Mouse (Mus musculus): Measurements from ENCODE around the gene Bbs10. TPM values are rescaled to one million over a fixed set of nuclear protein-coding genes. Genes with fewer than 3 reads are reported as not detected.
A peak's percentile ranks its signal among the peaks of the same experiment; 100 is the strongest.

The Bbs10 gene
- 6.2 and 7.1 TPM in 2 replicates for polyA plus RNA-seq (2014; fragmentation: Nextera tagmentation; extraction: Ambion mirVana)

DNA sequence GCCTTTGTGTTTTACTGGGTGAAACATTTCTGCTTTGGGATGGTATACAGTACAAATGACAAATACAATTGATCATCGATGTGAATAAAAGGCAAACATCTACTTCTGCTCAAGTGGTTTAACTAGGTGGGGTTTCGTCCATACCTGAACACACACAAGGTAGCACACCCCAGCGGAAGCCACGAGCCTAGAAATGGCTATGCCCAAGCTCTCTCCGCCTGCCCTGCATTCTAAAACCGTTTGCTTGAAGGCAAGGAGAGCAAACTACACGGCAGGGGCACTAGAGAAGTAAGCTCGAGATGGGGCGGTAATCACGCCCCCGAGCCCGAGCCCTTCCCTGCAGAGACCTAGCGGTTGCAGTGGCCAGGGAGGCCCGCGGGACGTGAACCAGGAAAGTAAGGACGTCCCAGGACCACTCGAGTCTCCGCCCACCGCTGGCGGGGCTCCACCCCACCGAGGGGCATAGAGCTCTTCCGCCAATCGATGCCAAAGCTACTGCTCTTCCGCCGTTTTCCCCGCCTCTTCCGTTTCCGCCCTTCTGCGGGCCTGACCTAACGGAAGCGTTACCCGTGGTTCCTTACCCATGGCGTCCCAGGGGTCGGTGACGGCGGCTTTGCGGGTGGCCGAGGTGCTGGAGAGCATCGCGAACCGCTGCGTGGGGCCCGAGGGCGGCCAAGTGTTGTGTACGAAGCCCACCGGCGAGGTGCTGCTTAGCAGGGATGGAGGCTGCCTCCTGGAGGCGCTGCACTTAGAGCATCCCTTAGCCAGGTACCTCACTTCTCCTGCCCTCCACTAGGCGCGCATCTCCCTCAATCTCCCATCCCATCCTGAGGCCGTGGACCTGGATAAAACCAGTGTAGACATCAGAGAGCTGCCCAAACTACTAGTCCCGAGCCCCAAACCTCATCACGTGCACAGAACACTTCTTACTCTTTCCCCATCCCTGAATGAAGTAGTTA lies at the start of gene Bbs10:
Bbs10 (plus strand) TSS at position 540 of the 959 bp plus-strand sequence.
- Histone ChIP-seq H3K9ac (ENCODE audit: low read length) (peak within 1 kb of the TSS; percentile 81), H3K4me1 (ENCODE audit: control insufficient read depth, insufficient read depth, low read length) (peaks cover 6% of the 10 kb centered on the region; the same call in 1 of the 2 replicates), H3K27ac (ENCODE audit: low read depth, low read length) (peak within 1 kb of the TSS; percentile 87), H3K4me3 (ENCODE audit: low read depth, low read length) (peak within 1 kb of the TSS; percentile 66), H3K4me2 (ENCODE audit: low read length) (peak within 1 kb of the TSS; percentile 63), H3K9me3 (replicated peaks; ENCODE audit: control insufficient read depth, low read length) (no peaks in the 10 kb centered on the region), H3K36me3 (ENCODE audit: control insufficient read depth, insufficient read depth, low read length) (no peaks in the 10 kb centered on the region), H3K27me3 (replicated peaks; ENCODE audit: control insufficient read depth, insufficient read depth, low read length) (no peaks in the 10 kb centered on the region)
- DNase-seq (ENCODE audit: low spot score) (peak; percentile 98), ATAC-seq (peak; percentile 99)
- under 1% methylated on average over 52 of the region's 54 CpGs for WGBS

DNA sequence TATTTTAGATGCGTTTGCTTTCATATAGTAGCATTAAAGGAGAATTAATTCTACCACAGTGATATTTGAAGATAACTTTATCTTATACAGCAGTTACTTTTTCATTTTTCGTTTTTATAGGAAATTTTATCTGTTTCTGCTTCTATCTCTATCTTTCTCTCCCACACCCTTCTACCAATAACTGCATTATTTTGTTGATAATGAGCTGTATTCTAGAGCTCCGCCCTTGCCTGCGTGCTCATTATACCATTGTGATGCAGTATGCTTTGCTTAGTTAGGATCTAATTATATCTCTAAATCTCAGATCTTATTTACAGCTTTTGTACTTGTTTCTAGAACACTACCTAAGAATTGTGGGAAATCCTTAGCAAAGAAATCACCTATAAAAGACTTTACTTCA lies 48.3 kb upstream of the Bbs10 start:
- DNase-seq (ENCODE audit: low spot score) = peak; percentile 16
- H3K9me3 ChIP-seq (replicated peaks; ENCODE audit: control insufficient read depth, low read length) = no peaks in the 10 kb centered on the region
- 63% methylated on average over 4 of the region's 4 CpGs for WGBS
- H3K27ac ChIP-seq (ENCODE audit: low read depth, low read length) = no peak overlapping the region
- no peak overlapping the region for H3K9ac ChIP-seq (ENCODE audit: low read length)
- no peaks in the 10 kb centered on the region for H3K36me3 ChIP-seq (ENCODE audit: control insufficient read depth, insufficient read depth, low read length)
- H3K4me2 ChIP-seq (ENCODE audit: low read length) = peak overlapping the region; percentile 40
- no peak for ATAC-seq
- no peak overlapping the region; the same call in 1 of the 2 replicates for H3K4me3 ChIP-seq (ENCODE audit: low read depth, low read length)
- H3K4me1 ChIP-seq (ENCODE audit: control insufficient read depth, insufficient read depth, low read length) = 0 out of 2 replicates have a peak, but pooled peaks cover 5% of the 10 kb centered on the region
- no peaks in the 10 kb centered on the region for H3K27me3 ChIP-seq (replicated peaks; ENCODE audit: control insufficient read depth, insufficient read depth, low read length)

DNA sequence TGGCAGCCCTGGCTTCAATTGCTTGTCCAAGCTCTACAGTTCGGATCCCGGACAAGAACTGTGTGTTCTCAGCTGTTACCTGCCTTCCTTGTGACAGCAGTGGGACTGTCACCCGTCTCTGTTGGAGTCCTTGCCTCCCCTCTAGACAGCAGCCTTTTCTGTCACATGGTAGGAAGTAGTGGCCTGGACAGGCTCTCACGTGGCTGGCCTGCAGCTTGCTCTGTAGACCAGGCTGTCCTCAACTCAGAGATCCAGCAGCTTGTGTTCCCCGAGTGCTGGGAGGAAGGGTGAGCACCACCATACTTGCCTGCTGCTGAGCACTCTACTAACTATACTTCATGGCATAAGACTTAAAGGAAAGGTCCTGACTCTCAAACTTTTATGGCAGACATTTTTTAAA lies 46.8 kb upstream of the Bbs10 start:
- H3K27ac ChIP-seq (ENCODE audit: low read depth, low read length) = no peak overlapping the region
- H3K27me3 ChIP-seq (replicated peaks; ENCODE audit: control insufficient read depth, insufficient read depth, low read length) = no peaks in the 10 kb centered on the region
- 0 out of 2 replicates have a peak, but pooled peaks cover 5% of the 10 kb centered on the region for H3K4me1 ChIP-seq (ENCODE audit: control insufficient read depth, insufficient read depth, low read length)
- DNase-seq (ENCODE audit: low spot score) (no peak), ATAC-seq (no peak)
- H3K4me3 ChIP-seq (ENCODE audit: low read depth, low read length) = no peak overlapping the region
- no peak overlapping the region for H3K9ac ChIP-seq (ENCODE audit: low read length)
- WGBS = 80% methylated on average over 5 of the region's 5 CpGs
- H3K9me3 ChIP-seq (replicated peaks; ENCODE audit: control insufficient read depth, low read length) = no peaks in the 10 kb centered on the region
- no peak overlapping the region for H3K4me2 ChIP-seq (ENCODE audit: low read length)
- H3K36me3 ChIP-seq (ENCODE audit: control insufficient read depth, insufficient read depth, low read length) = peaks cover 4% of the 10 kb centered on the region; the same call in 1 of the 2 replicates

- H3K36me3 ChIP-seq (ENCODE audit: control insufficient read depth, insufficient read depth, low read length) = peaks cover 7% of the 10 kb centered on the region; the same call in 1 of the 2 replicates
- H3K4me1 ChIP-seq (ENCODE audit: control insufficient read depth, insufficient read depth, low read length) = no peaks in the 10 kb centered on the region
- no peak for DNase-seq (ENCODE audit: low spot score)
- ATAC-seq = no peak
- H3K4me3 ChIP-seq (ENCODE audit: low read depth, low read length) = no peak overlapping the region
- no peak overlapping the region for H3K9ac ChIP-seq (ENCODE audit: low read length)
- H3K4me2 ChIP-seq (ENCODE audit: low read length) = no peak overlapping the region
- no peaks in the 10 kb centered on the region for H3K27me3 ChIP-seq (replicated peaks; ENCODE audit: control insufficient read depth, insufficient read depth, low read length)
- H3K9me3 ChIP-seq (replicated peaks; ENCODE audit: control insufficient read depth, low read length) = no peaks in the 10 kb centered on the region
- 86% methylated on average over 6 of the region's 6 CpGs for WGBS
- H3K27ac ChIP-seq (ENCODE audit: low read depth, low read length) = no peak overlapping the region
These were observed 43.3 kb upstream of the Bbs10 start for GRCm38 (mm10) chr10:111255228-111255627.

- WGBS = 95% methylated on average over 3 of the region's 3 CpGs
- no peaks in the 10 kb centered on the region for H3K4me1 ChIP-seq (ENCODE audit: control insufficient read depth, insufficient read depth, low read length)
These were observed 42.3 kb upstream of the Bbs10 start for GRCm38 (mm10) chr10:111256156-111256555.

DNA sequence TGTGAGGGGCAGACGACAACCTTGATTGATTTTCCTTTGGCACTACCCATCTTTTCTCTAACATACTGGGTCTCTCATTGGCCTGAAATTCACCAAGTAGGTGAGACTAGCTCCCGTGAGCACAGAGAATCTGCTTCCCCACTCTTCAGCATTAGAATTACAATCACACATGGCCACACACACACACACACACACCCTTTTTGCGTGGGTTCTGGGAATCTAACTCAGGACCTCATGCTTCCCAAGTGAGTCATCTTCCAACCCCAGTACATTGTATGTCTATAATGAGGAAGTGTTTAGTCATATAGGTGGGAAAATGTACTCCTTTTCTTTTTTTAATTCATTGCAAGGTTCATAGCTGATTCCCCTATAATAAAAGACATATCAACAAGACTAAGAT lies 41.1 kb upstream of the Bbs10 start:
- H3K9me3 ChIP-seq (replicated peaks; ENCODE audit: control insufficient read depth, low read length) = no peaks in the 10 kb centered on the region
- no peak overlapping the region for H3K27ac ChIP-seq (ENCODE audit: low read depth, low read length)
- no peak overlapping the region for H3K9ac ChIP-seq (ENCODE audit: low read length)
- H3K4me2 ChIP-seq (ENCODE audit: low read length) = no peak overlapping the region
- peaks cover 7% of the 10 kb centered on the region; the same call in 1 of the 2 replicates for H3K36me3 ChIP-seq (ENCODE audit: control insufficient read depth, insufficient read depth, low read length)
- no peaks in the 10 kb centered on the region for H3K27me3 ChIP-seq (replicated peaks; ENCODE audit: control insufficient read depth, insufficient read depth, low read length)
- no peak overlapping the region for H3K4me3 ChIP-seq (ENCODE audit: low read depth, low read length)
- 85% methylated on average over 3 of the region's 3 CpGs for WGBS
- no peaks in the 10 kb centered on the region for H3K4me1 ChIP-seq (ENCODE audit: control insufficient read depth, insufficient read depth, low read length)
- ATAC-seq = no peak
- no peak for DNase-seq (ENCODE audit: low spot score)

More at GRCm38 (mm10) chr10:111256156-111256555, 42.3 kb upstream of the Bbs10 start:
- no peak overlapping the region for H3K27ac ChIP-seq (ENCODE audit: low read depth, low read length)
- H3K9me3 ChIP-seq (replicated peaks; ENCODE audit: control insufficient read depth, low read length) = no peaks in the 10 kb centered on the region
- no peak overlapping the region for H3K4me2 ChIP-seq (ENCODE audit: low read length)
- DNase-seq (ENCODE audit: low spot score) (no peak), ATAC-seq (no peak)
- H3K4me3 ChIP-seq (ENCODE audit: low read depth, low read length) = no peak overlapping the region
- peaks cover 7% of the 10 kb centered on the region; the same call in 1 of the 2 replicates for H3K36me3 ChIP-seq (ENCODE audit: control insufficient read depth, insufficient read depth, low read length)
- no peaks in the 10 kb centered on the region for H3K27me3 ChIP-seq (replicated peaks; ENCODE audit: control insufficient read depth, insufficient read depth, low read length)
- H3K9ac ChIP-seq (ENCODE audit: low read length) = no peak overlapping the region

- ATAC-seq (no peak), DNase-seq (ENCODE audit: low spot score) (no peak)
- H3K4me1 ChIP-seq (ENCODE audit: control insufficient read depth, insufficient read depth, low read length) = no peaks in the 10 kb centered on the region
- peaks cover 7% of the 10 kb centered on the region; the same call in 1 of the 2 replicates for H3K36me3 ChIP-seq (ENCODE audit: control insufficient read depth, insufficient read depth, low read length)
- no peaks in the 10 kb centered on the region for H3K27me3 ChIP-seq (replicated peaks; ENCODE audit: control insufficient read depth, insufficient read depth, low read length)
- no peak overlapping the region for H3K4me2 ChIP-seq (ENCODE audit: low read length)
- H3K9ac ChIP-seq (ENCODE audit: low read length) = no peak overlapping the region
- H3K9me3 ChIP-seq (replicated peaks; ENCODE audit: control insufficient read depth, low read length) = no peaks in the 10 kb centered on the region
- H3K27ac ChIP-seq (ENCODE audit: low read depth, low read length) = no peak overlapping the region
- H3K4me3 ChIP-seq (ENCODE audit: low read depth, low read length) = no peak overlapping the region
- 93% methylated on average over 3 of the region's 3 CpGs for WGBS
These were observed 40.2 kb upstream of the Bbs10 start for GRCm38 (mm10) chr10:111258256-111258655.

DNA sequence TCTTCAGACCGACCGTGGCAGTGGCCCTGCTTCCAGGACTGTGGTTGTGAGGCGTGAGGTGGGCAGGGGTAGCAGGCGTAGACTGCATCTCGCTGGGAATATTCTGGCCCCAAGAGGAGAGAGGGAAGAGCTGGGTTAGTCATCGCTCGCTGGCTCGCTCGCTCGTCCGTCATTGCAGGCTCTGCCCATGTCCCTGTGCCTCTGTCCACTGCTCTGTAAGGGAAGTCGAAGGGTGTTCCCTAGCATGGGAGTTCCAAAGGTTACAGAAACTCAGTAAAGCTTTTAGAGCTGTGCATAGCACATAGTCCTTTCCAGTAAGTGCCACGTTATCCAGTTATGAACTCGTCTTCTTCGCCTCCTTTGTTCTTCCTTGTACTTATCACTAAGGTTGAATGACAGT lies 26.8 kb upstream of the Bbs10 start:
- ATAC-seq (no peak), DNase-seq (ENCODE audit: low spot score) (no peak)
- Histone ChIP-seq H3K36me3 (ENCODE audit: control insufficient read depth, insufficient read depth, low read length) (peaks cover 52% of the 10 kb centered on the region), H3K4me2 (ENCODE audit: low read length) (no peak overlapping the region), H3K27me3 (replicated peaks; ENCODE audit: control insufficient read depth, insufficient read depth, low read length) (no peaks in the 10 kb centered on the region), H3K4me3 (ENCODE audit: low read depth, low read length) (no peak overlapping the region), H3K9me3 (replicated peaks; ENCODE audit: control insufficient read depth, low read length) (no peaks in the 10 kb centered on the region), H3K27ac (ENCODE audit: low read depth, low read length) (no peak overlapping the region), H3K4me1 (ENCODE audit: control insufficient read depth, insufficient read depth, low read length) (no peaks in the 10 kb centered on the region), H3K9ac (ENCODE audit: low read length) (no peak overlapping the region)
- WGBS = 92% methylated on average over 15 of the region's 15 CpGs

DNA sequence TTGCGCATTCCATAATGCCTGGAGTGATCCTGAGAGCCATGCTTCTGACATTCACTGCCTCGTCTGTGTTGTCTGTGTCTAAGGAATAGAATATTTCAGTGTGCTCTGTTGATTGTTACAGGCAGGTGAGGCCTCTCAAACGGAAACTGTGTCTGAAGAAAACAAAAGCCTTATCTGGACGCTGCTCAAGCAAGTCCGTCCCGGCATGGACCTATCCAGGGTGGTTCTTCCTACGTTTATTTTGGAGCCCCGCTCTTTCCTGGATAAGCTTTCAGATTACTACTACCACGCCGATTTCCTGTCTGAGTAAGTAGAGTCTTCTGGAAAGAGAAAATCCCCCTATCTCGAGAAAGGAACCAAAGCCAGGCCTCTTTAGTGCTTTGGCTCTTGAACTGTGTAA lies 25.6 kb upstream of the Bbs10 start:
- Histone ChIP-seq H3K9me3 (replicated peaks; ENCODE audit: control insufficient read depth, low read length) (no peaks in the 10 kb centered on the region), H3K4me3 (ENCODE audit: low read depth, low read length) (no peak overlapping the region), H3K27ac (ENCODE audit: low read depth, low read length) (no peak overlapping the region), H3K27me3 (replicated peaks; ENCODE audit: control insufficient read depth, insufficient read depth, low read length) (no peaks in the 10 kb centered on the region), H3K4me1 (ENCODE audit: control insufficient read depth, insufficient read depth, low read length) (no peaks in the 10 kb centered on the region), H3K9ac (ENCODE audit: low read length) (no peak overlapping the region), H3K36me3 (ENCODE audit: control insufficient read depth, insufficient read depth, low read length) (peaks cover 50% of the 10 kb centered on the region), H3K4me2 (ENCODE audit: low read length) (no peak overlapping the region)
- DNase-seq (ENCODE audit: low spot score) (no peak), ATAC-seq (no peak)
- 83% methylated on average over 11 of the region's 11 CpGs for WGBS
